In the genomic region with DNA sequence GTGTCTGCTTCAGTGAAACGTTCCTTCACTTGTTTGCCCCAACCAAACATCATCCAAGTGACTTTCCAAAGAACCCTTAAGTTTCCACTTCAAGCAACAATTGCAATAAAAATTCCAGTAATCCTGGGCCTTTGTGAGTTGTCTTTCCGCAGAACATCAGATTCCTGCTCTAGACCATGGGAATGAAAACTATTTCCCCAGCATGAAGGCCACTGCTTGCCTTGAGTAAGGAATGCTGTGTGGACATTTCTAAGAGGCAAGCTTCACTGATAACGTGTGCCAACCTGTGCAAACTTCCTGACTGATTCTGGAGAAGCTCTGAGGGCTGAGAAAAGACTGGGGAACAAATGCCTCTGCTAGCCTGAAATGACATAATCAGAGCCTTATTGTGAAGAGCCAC, we compare ENCODE assay signal across 24 mouse cellular contexts.
"Had no signal": no experiment of that assay in that cellular context is flagged by ENCODE, and none has a peak within 500 bp of the region (broad histone marks: within the 10 kb centered on the region; RNA-seq: fewer than 3 reads in every experiment).

No protein-coding gene starts in this region.

- DNase-seq: forebrain, postnatal 0 days; gastrocnemius, postnatal 14 days; gastrocnemius, postnatal 36 days; heart, adult 18-20 months; heart, postnatal 10 days; heart, postnatal 36 days; kidney, adult 11 months; kidney, adult 2 months; kidney, adult 9 months; kidney, postnatal 14 days; kidney, postnatal 36 days; layer of hippocampus, adult 9-11 months; layer of hippocampus, postnatal 36 days; left cerebral cortex, postnatal 4 days had no signal

- H3K9ac ChIP-seq: forebrain, embryonic 15.5 days; forebrain, postnatal 0 days; heart, embryonic 12.5 days; hindbrain, embryonic 13.5 days; hindbrain, embryonic 15.5 days; kidney, embryonic 15.5 days; limb, embryonic 13.5 days had no signal

- H3K27me3 ChIP-seq: forebrain, embryonic 15.5 days; heart, embryonic 12.5 days; hindbrain, embryonic 13.5 days; hindbrain, embryonic 15.5 days; kidney, embryonic 15.5 days had no signal

- H3K9me3 ChIP-seq: forebrain, embryonic 15.5 days; hindbrain, embryonic 13.5 days; hindbrain, embryonic 15.5 days; kidney, embryonic 15.5 days had no signal

- H3K4me1 ChIP-seq: forebrain, embryonic 15.5 days; hindbrain, embryonic 13.5 days; hindbrain, embryonic 15.5 days; kidney, embryonic 15.5 days had no signal

- H3K4me2 ChIP-seq: forebrain, embryonic 15.5 days; heart, embryonic 12.5 days; hindbrain, embryonic 13.5 days; hindbrain, embryonic 15.5 days; kidney, embryonic 15.5 days; limb, embryonic 13.5 days had no signal

- H3K27ac ChIP-seq: forebrain, embryonic 15.5 days; heart, embryonic 10.5 days; hindbrain, embryonic 13.5 days; hindbrain, embryonic 15.5 days; hindbrain, postnatal 0 days; kidney, embryonic 15.5 days; kidney, postnatal 0 days; limb, embryonic 13.5 days had no signal

- H3K36me3 ChIP-seq: forebrain, embryonic 15.5 days; heart, embryonic 12.5 days; hindbrain, embryonic 13.5 days; hindbrain, embryonic 15.5 days; kidney, embryonic 15.5 days had no signal

- H3K4me3 ChIP-seq: forebrain, embryonic 15.5 days; heart, embryonic 10.5 days; heart, embryonic 12.5 days; hindbrain, embryonic 13.5 days; hindbrain, embryonic 15.5 days; kidney, embryonic 15.5 days; limb, embryonic 13.5 days had no signal

- ATAC-seq: forebrain, embryonic 15.5 days; forebrain, postnatal 0 days; hindbrain, postnatal 0 days; intestine, embryonic 16.5 days had no signal
